Mouse (Mus musculus) right cerebral cortex, postnatal 25 days (tissue): Measurements from ENCODE around the gene Gm3020.
"Not testable (repeated sequence)": the region's sequence is repeated elsewhere in the genome, so short reads cannot be mapped to it uniquely, and the experiment has no call there.

Experiments
- DNase-seq: peaks from one replicate; pipeline ENCODE4 v3.0.0; 2022

Gene Gm3020

DNA sequence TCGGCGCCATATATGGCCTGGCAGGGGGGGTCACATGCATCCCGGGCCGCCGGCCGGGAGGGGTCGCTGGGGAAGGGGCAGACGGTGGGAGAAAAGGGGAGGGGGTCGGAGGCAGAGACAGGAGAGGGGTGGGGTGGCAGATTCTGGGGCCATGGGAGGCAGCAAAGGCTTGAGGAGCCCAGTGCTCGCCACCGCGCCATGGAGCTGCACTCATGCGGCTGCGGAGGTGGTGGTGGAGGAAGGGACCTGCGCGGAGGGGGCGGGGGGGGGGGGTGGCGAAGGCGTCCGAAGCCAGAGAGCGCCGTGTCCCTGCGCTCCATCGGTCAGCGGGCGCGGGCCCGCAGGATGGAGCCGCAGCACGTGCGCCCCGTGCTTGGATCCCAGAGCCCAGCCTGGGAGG lies at the start of gene Gm3020:
Gene Gm3020, plus strand, starts transcription at position 301 of the 400 bp plus-strand sequence.
- not testable (repeated sequence) for DNase-seq

DNA sequence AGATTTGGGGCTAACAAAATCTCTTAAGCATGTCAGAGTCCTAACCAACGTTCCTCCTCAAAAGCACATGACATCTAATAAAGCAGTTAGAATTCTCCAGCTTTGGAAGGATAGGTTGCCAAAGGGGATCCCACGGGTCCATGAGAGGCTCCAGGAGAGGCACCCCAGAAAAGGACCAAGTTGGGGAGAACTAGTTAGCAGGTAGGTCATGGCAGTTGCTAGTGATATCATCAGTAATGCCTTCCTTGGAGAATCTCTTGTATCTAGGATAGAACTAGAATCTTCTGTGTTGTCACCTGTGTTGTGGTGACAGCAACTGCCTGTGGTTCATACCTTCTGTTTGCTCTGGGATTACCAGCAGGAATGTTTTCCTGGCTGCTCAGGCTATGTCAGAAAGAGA lies 17.6 kb upstream of the Gm3020 start, which contains the start of gene Gm3012:
Gene Gm3012, plus strand, starts transcription at position 301 of the 400 bp plus-strand sequence.
- DNase-seq, result not testable (repeated sequence)

- not testable (repeated sequence) for DNase-seq
Observed at GRCm38 (mm10) chr14:3688483-3688882, 36.7 kb downstream of the Gm3020 start, which contains the start of gene Gm3043. Gm3043 (plus strand) TSS chr14:3688783.
